Mouse (Mus musculus): ENCODE measurements at regions not wholly inside any gene's neighbourhood (a gene's known extent, or its start where the extent isn't known, plus 50 kb on each side); places are given as distances from the start of the nearest gene placed in this dataset.

GRCm38 (mm10) chr1:163530563-163530962 lies 127.1 kb upstream of the Gorab start:
- TF ChIP-seq ZNF384 (IDR thresholded peaks at IDR 0.05; ENCODE audit: low read depth, low read length): no peak
- TF ChIP-seq CTCF (IDR thresholded peaks at IDR 0.05 in 2 of 3, conservative IDR thresholded peaks at IDR 0.05 in 1 of 3; ENCODE audit: control insufficient read depth in 1 of 3, insufficient read depth in 1 of 3, low read depth in 2 of 3, low read length in 3 of 3, poor library complexity in 1 of 3, severe bottlenecking in 1 of 3): no peak

Data from MEL (cell line).